Mouse (Mus musculus): Measurements from ENCODE around the gene Lyg2. TPM values are rescaled to one million over a fixed set of nuclear protein-coding genes. Genes with fewer than 3 reads are reported as not detected.

The Lyg2 gene
- polyA plus RNA-seq, 1 experiment from 2014 or later = not detected

- WGBS = 85% methylated on average over 6 of the region's 6 CpGs
- no peak for TF ChIP-seq CTCF (IDR thresholded peaks at IDR 0.05; ENCODE audit: low read depth)
Observed at GRCm38 (mm10) chr1:37866286-37866685, 50.0 kb downstream of the Lyg2 start, which contains the start of gene Tsga10. Gene Tsga10 (minus strand): TSS chr1:37866429.

GRCm38 (mm10) chr1:37865401-37866215 is 50.7 kb downstream of the Lyg2 start:
- Histone ChIP-seq H3K4me2 (ENCODE audit: low read length) (peak overlapping the region; percentile 79), H3K4me1 (replicated peaks; ENCODE audit: insufficient read depth, low read length) (no peaks in the 10 kb centered on the region), H3K27ac (peak overlapping the region; percentile 89), H3K27me3 (ENCODE audit: insufficient read depth, low read length) (no peaks in the 10 kb centered on the region), H3K9me3 (replicated peaks; ENCODE audit: low read length) (no peaks in the 10 kb centered on the region), H3K36me3 (ENCODE audit: insufficient read depth, low read length) (no peaks in the 10 kb centered on the region), H3K4me3 (replicated peaks; ENCODE audit: low read depth, low read length) (peak overlapping the region; percentile 59), H3K9ac (ENCODE audit: low read depth, low read length) (peak overlapping the region; percentile 61)
- 10% methylated on average over 23 of the region's 23 CpGs for WGBS
- DNase-seq (ENCODE audit: low spot score) = peak; percentile 40
- no peak for ATAC-seq (replicated peaks; ENCODE audit: low FRiP score, low read depth)
- no peak for TF ChIP-seq CTCF (IDR thresholded peaks at IDR 0.05; ENCODE audit: low read depth)

More at GRCm38 (mm10) chr1:37866286-37866685, 50.0 kb downstream of the Lyg2 start, which contains the start of gene Tsga10:
- H3K9me3 ChIP-seq (replicated peaks; ENCODE audit: low read length) = no peaks in the 10 kb centered on the region
- H3K4me2 ChIP-seq (ENCODE audit: low read length) = peak within 1 kb of the TSS; percentile 79
- no peak for DNase-seq (ENCODE audit: low spot score)
- no peaks in the 10 kb centered on the region for H3K27me3 ChIP-seq (ENCODE audit: insufficient read depth, low read length)
- no peak for ATAC-seq (replicated peaks; ENCODE audit: low FRiP score, low read depth)
- peak within 1 kb of the TSS; percentile 89 for H3K27ac ChIP-seq
- no peaks in the 10 kb centered on the region for H3K4me1 ChIP-seq (replicated peaks; ENCODE audit: insufficient read depth, low read length)
- H3K36me3 ChIP-seq (ENCODE audit: insufficient read depth, low read length) = no peaks in the 10 kb centered on the region
- H3K9ac ChIP-seq (ENCODE audit: low read depth, low read length) = peak within 1 kb of the TSS; percentile 61
- peak within 1 kb of the TSS; percentile 59 for H3K4me3 ChIP-seq (replicated peaks; ENCODE audit: low read depth, low read length)

GRCm38 (mm10) chr1:37864511-37865400 is 51.5 kb downstream of the Lyg2 start:
- under 1% methylated on average over 90 of the region's 90 CpGs for WGBS
- H3K9ac ChIP-seq (ENCODE audit: low read depth, low read length) = peak overlapping the region; percentile 61
- no peaks in the 10 kb centered on the region for H3K4me1 ChIP-seq (replicated peaks; ENCODE audit: insufficient read depth, low read length)
- H3K27me3 ChIP-seq (ENCODE audit: insufficient read depth, low read length) = no peaks in the 10 kb centered on the region
- no peaks in the 10 kb centered on the region for H3K9me3 ChIP-seq (replicated peaks; ENCODE audit: low read length)
- H3K36me3 ChIP-seq (ENCODE audit: insufficient read depth, low read length) = no peaks in the 10 kb centered on the region
- ATAC-seq (replicated peaks; ENCODE audit: low FRiP score, low read depth) = peak; percentile 99
- peak overlapping the region; percentile 89 for H3K27ac ChIP-seq
- peak; percentile 99 for DNase-seq (ENCODE audit: low spot score)
- TF ChIP-seq CTCF (IDR thresholded peaks at IDR 0.05; ENCODE audit: low read depth) = peak; percentile 65
- H3K4me2 ChIP-seq (ENCODE audit: low read length) = peak overlapping the region; percentile 79
- H3K4me3 ChIP-seq (replicated peaks; ENCODE audit: low read depth, low read length) = peak overlapping the region; percentile 59

Other genes with a start within 250 kb of the Lyg2 start
- 2.1 and 2.4 TPM in 2 replicates for gene 2010300C02Rik, start 196.4 kb downstream of the Lyg2 start, polyA plus RNA-seq (2015; fragmentation: Nextera tagmentation; extraction: Ambion mirVana)
- 4.9 and 5.3 TPM in 2 replicates for gene Tsga10, start 50.1 kb downstream of the Lyg2 start, polyA plus RNA-seq (2015; fragmentation: Nextera tagmentation; extraction: Ambion mirVana)
- 10.0 and 10.6 TPM in 2 replicates for gene Lipt1, start 44.8 kb downstream of the Lyg2 start, polyA plus RNA-seq (2015; fragmentation: Nextera tagmentation; extraction: Ambion mirVana)
- 25.4 and 26.5 TPM in 2 replicates for gene Mitd1, start 26.1 kb downstream of the Lyg2 start, polyA plus RNA-seq (2015; fragmentation: Nextera tagmentation; extraction: Ambion mirVana)
- gene Mrpl30, start 26.0 kb downstream of the Lyg2 start, polyA plus RNA-seq (2015; fragmentation: Nextera tagmentation; extraction: Ambion mirVana) = 295 and 316 TPM in 2 replicates
- not detected in 2 replicates for gene Lyg1, start 41.3 kb upstream of the Lyg2 start, polyA plus RNA-seq (2015; fragmentation: Nextera tagmentation; extraction: Ambion mirVana)
- gene Txndc9, start 81.4 kb upstream of the Lyg2 start, polyA plus RNA-seq (2015; fragmentation: Nextera tagmentation; extraction: Ambion mirVana) = 135 and 140 TPM in 2 replicates
- gene Eif5b, start 81.5 kb upstream of the Lyg2 start, polyA plus RNA-seq (2015; fragmentation: Nextera tagmentation; extraction: Ambion mirVana) = 21.8 and 22.3 TPM in 2 replicates
- gene Rev1, start 213.3 kb upstream of the Lyg2 start, polyA plus RNA-seq (2015; fragmentation: Nextera tagmentation; extraction: Ambion mirVana) = 12.5 and 13.9 TPM in 2 replicates